Mouse (Mus musculus) layer of hippocampus, adult 18-20 months (tissue): ENCODE results near the gene Atp6v1b1. TPM values are rescaled to one million over a fixed set of nuclear protein-coding genes. Genes with fewer than 3 reads are reported as not detected.

ENCODE experiments used
- DNase-seq, 2 experiments: peaks; one replicate each; pipeline ENCODE4 v3.0.0; 2022; ENCODE audit warnings: low spot score in 2 of 2
- long read RNA-seq: library from polyadenylated mRNA; stranded (forward); transcript quantifications from one replicate; pipeline ENCODE4 v2.0.0, GENCODE M21; 2021
- total RNA-seq, 2 experiments: library from RNA; stranded (reverse); gene quantifications; 2 replicates each; pipeline ENCODE4 v1.2.3; 2021

Gene Atp6v1b1
- under 1 TPM; 0.20 to 0.37 TPM for total RNA-seq
- long read RNA-seq = 0 reads

DNA sequence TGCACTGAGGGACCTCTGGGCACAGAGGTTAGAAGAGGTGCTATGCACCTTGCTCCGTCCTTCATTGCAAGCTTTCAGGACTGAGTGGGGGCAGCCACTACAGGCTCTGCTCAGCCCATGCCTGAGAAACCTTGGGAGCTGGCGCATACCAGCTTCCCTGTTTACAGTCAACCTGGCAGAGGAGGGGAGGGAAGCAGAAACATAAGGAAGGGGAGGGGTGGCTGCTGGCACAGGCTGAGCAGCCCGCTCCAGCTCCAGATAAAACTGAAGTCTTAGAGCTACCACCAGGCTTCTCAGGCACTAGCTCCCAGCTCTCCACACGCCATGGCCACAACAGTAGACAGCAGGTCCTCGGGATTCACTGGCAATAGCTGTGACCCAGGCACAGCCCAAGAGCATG, at the start of gene Atp6v1b1:
TSS of gene Atp6v1b1 (plus strand) at position 230 of the 400 bp plus-strand sequence.
- no peak for DNase-seq

DNA sequence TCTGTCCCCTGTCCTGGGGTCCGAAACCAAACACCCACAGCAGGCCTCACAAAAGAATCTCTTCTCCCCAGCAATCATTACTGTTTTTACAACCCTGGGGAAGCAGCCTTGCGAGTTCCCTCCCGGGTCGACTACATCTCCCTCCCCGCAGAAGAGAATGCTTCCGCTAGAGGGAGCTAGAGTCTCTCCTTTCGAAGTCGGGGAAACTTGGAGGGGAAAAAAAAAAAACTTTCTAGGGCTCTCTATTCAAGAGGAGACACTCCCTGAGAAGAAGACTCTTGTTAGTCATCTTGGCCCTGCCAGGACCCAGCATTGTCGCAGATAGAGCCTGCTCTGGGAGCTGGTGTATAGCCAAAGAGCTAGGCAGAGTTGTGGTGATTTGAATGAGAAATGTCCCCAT, 49.0 kb upstream of the Atp6v1b1 start:
- peak in 1 of 2 experiments; percentile 50 for DNase-seq

DNA sequence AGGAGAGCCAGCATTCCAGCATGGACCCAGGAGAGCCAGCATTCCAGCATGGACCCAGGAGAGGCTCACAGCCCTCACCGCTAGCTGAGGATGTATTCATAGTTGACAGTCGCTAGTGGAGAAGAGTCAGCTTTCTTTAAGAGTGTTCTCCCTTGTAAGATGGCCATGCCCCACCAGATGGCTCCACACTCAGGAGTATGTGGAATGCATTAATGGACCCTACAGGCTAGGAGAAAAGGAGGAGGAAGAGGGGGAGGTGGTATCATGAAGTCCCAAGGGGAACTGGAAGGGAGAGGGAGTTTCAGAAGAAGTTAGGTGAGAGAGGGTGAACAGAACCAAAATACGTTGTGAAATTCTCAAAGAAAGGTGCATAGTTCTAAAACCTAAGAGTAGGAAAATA, 47.1 kb upstream of the Atp6v1b1 start:
- no peak for DNase-seq

DNA sequence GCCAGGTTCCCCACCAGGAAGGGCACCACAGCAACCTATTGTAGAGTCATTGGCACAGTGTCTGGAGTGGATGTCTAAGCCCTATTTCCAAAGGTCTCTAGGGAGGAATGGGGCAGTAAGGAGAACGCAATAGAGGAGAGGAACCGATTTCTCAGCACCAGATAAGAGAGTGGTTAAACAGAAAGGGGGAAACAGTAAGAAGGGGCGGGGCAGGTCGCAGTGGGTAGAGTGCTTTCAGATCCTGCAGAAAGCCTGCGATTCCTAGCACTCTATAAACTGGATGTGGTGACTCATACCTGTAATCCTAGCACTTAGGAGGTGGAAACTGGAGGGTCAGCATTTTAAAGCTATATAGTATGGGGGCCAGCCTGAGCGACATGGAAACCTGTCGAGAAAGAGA, 46.1 kb upstream of the Atp6v1b1 start:
- DNase-seq = no peak

DNA sequence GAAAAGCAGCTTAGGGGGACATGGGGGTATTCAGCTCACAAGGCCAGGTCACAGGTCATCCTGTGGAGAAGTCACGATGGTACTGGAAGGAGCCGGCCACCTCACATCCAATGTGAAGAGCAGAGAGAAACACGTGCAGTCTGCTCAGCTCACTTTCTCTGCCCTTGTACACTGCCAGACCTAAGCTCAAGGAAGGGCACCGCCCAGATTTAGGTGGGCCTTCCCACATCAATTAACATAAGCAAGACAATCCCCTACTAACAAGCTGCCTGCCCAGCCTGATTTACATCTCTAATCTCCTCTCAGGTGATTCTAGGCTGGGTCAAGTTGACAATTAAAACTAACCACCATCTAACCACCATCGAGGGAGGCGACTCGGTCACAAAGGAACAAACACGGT, 44.9 kb upstream of the Atp6v1b1 start:
- no peak for DNase-seq

DNA sequence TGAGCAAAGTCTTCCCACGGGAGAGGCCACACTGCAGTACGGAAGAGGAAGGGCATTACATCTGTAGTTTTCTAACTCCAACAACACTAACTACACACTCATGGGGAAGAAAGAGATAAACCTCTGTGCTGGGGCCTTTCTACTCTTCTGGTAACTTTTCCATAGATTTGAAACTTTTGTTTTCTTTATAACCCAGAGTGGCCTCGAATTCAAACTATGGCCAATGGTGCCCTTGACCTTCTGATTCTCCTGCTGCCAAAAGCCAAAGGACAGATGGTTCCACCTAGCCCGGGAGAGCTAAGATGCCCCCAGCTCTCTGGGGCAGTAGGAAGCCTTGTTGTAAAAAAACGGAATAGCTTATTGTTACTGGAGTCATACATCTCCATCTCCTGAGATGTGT, 42.8 kb upstream of the Atp6v1b1 start:
- DNase-seq = no peak

DNA sequence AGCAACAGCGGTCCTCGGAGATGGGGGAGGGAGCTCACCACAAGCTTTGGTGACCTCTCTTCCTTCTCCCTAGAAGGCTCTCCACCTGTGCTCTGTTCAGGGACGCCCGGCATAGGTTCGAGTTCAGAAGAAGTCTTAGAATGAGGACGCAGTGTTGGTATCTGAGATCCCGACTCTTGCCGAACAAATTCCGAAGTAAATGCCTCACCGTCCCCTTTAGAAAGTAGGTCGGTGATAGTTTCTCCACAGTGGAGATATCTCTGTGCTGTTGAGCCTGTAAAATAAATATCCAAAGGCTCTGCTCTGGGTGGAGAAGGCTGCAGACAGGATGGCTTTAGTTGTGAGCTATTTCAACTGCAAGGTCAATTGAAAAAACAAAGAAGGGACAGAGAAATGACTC, 41.8 kb upstream of the Atp6v1b1 start:
- DNase-seq = no peak

DNA sequence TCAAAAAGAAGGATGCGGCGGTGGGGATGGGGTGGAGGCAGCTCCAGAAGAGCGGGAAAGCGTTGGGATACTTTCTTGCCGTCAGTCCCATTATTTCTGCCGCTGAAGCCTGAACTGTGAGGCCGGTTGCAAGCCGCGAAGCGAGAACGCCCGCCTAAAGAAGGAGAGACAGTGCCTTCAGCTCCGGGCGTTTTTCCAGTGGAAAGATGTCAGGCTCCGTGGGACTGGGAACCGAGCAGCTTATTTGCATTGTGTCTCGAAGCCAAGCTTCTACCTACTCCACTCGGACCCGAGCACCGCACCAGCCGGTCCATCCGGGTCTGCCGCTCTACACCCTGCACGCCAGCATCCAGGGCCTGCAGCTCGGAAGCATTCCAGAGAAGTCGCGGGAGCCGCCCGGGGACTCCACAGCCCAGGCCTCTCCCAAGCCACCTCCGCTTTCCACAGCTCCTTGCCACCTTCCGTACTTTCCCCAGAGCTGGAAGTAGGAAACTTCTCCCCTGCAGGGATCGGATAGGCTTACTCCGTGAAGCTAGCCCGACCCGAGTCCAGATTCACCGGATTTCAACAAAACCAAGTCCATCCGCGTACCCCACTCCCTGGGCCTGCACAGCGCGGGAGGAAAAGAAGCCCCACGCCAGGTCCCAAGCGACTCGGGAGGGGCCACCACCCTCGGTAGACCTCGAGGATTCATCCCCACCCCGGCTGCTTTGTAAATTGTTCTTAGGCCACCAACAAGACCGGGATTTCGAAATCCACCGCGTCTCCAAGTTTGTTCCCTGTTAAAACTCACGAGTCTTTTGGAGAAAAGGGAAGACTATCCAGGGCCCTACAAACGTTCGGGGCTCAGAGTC, 40.4 kb upstream of the Atp6v1b1 start:
- DNase-seq = no peak

DNA sequence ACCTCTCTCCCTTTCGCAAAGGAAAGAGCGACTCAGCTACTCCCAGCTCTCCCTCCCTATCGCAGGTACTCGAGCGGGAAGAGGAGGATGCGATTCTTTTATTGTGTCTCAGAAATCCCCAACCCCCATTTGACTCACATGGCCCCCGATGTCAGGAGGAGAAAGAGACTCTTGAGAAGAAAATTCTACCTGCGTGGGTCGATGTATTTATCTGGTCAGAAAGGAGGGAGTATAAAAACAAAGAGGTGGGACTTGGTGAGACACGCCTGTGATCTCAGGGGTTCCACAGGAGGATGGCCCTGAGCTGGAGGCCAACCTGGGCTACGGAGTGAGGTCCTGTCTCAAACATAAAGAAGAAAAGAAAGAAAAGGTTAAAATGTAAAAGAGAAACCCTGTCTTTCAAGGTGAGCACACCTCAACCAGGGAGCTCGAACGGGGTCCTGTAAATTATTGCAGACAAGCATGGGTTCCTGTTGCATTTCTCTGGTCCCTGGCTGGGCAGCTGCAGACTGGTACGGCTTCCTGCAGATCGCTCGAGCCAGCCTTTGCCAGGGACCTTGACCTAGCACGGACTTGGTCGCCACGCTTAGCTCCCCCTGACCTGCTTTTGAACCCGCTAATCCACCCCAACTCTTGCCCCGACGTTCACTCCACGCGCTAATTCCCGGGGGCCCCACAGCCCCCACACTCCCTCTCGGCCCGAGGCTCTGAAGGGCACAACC, 39.6 kb upstream of the Atp6v1b1 start:
- no peak for DNase-seq

DNA sequence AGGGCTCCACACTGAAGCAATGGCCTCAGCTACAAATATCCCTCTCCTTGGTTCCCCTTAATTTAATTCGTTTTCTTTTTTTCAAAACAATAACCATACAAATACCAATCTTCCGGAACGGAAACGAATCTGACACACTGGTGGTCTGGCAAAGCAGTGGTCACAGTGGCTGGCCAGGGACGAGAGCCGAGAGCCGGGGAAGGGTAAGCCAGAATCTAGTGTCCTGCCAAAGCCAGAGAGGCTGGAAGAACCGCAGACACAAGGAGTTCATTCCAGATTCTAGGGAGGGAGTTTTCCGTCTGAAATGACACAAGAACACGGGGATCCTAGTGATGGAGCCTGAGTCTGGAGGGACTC, 39.1 kb upstream of the Atp6v1b1 start:
- no peak for DNase-seq

DNA sequence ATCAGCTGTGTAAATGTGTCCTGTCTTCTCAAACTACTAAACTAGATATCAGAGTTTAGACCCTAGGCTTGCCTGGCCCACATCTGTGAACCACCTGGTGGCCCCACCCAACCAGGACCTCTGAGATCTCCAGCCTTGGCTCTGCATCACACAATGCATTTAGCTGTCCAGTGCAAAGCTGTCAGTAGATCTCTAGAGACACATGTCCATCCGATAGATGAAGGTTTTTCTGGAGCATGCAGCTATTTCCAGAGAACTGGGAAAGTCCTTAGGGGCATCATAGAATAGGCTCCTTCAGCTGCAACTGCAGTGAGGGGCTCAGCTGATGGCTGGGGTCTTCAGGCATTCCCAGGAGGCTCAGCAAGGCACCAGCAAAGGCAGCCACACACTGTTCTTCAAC, 38.5 kb upstream of the Atp6v1b1 start:
- no peak for DNase-seq

DNA sequence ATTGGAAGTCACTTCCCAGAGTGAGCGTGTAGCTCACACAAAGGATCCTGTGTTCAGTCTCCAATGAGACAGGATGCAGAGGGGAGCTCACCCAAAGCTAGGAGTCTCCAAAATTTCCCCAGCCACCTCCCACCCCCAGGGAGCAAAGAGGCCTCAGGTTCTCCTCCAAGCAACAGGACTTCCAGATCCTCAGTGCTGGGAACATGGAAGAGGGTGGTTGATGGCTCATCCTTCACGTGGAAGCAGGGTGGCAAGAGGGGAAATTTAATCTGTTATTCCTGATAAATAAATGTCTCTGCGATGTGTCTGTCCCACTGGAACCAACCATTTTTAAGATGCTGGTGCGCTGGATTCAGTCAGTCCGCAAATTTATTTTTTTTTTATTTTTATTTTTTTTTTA, 38.1 kb upstream of the Atp6v1b1 start:
- DNase-seq = no peak

DNA sequence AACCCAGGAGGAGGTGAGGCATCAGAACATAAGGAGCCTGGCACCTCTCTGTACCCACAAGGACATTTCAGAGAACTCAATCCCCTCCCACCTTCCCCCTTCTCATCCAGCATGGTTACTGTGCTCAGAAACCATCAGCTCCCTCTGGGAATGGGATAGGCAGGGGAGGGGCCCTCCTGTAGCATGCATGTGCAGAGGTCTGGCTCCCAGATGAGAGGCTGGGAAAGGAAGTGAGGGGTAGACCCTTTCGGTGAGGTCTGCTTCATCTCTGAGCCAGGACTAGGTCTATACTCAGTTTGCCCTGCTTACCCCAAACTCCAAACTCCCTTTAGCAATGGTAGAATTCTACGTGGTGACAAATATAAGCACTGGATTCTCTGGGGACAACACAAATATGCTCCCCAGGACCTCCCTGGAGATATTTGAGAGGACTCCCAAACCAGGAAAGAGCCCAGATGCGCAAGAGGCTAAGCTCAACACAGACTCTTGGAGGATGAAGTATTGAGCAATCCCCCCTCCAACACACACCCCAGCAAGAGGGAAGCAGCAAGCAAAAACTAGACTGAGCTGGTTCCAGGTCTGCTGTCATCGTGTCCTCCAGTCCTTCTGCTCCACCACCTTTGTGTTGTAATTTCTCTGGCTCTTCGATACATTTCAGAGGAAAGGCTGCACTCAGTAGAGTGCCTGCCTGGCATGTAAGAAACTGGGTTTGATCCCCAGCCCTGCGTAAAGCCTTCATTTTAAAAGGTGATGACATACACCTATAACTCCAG, 34.9 kb upstream of the Atp6v1b1 start:
- no peak for DNase-seq

DNA sequence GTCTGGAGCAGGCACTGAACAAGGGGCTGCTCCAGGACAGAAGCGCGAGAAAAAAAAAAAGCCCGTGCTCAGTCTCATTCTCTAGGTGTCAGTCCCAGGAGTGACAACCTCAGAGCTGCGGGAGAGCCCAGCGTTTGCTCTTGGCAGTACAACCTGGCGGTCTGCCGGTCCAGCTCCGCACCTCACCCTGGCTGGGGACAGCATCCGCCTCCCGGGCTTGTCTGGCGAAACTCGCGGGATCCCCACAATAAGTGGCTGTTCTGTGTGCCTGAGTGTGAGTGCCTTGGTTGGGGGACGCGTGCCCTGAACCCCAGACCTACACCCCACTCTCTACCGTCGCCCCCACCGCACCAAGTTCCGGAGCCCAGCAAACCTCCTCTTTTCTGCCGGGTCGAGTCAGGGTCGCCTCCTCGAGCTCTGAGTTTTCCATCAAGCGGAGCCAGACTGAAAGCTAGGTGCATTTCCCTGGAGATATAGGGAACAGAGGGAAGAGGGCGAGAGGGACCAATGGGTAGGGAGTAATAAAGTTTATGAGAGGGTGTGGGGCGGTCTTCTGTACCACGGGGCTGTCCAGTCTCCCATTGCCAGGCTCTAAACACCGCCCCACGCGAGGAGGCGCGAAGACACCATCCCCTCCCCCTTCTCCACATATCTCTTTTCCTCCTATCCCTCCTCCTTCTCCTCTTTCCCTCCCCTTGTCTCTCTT, 32.3 kb upstream of the Atp6v1b1 start:
- no peak for DNase-seq

DNA sequence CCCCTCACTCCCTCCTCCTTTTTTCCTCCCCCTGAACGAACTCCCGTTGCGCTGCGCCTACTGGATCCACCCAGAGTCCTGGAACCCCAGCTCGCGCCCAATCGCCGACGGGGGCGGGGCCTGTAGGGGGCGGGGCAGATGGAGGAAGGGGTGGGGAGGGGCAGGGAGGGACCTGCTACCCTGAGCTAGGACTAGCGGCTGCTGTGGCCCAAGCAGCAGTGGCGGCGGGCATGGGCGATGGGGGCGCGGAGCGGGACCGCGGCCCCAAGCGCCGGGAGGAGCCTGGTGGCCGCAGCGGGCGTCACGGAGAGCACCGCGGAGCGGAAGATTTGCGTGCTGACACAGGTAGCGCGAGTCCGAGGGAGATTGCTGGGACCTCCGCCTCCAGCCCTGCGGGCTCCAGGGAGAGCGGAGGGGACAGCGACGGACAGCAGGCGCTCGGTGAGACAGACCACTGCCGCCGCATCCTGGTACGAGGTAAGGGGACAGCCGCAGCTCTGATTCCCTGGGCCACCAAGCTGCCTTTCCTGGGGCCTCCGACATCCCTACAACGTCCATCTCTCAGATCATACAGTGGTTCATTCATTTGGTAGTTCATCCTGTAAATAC, 31.6 kb upstream of the Atp6v1b1 start, which contains the start of gene Vax2:
TSS of gene Vax2 (plus strand) at position 198 of the 609 bp plus-strand sequence.
- no peak for DNase-seq

DNA sequence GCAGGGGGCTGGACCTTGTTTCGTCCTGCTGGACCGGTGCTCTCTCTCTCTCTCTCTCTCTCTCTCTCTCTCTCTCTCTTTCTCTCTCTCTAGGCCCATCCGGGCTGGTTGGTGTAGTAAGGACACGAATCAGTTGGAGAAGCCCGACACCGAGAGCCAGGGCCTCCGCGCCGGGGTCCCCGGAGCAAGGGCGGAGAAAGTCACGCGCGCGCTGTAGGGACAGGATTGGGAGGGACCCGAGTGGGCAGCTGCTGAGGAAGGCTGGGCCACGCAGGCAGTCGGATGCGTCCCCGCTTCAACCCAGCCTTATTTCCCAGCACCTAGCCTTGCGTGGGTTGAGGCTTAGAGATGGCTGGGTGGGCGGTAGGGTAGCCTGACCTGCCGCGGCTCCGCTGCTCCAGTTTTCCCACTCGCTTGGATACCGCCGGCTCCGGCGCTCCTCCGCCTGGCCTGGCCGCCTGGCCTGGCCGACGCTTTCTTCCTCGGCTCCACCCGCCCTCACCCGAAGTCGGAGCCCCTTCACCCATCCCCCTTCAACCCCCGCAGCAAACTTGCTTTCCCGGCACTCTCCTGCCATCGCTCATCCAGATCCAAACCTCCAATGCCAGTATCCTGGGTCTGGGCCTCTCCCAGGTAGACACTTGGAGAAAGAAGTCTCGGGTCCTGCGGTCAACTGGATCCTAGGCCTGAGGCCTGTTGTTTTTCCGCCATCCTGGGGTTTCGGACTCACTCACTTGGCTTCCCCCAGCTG, 30.9 kb upstream of the Atp6v1b1 start:
- no peak for DNase-seq

DNA sequence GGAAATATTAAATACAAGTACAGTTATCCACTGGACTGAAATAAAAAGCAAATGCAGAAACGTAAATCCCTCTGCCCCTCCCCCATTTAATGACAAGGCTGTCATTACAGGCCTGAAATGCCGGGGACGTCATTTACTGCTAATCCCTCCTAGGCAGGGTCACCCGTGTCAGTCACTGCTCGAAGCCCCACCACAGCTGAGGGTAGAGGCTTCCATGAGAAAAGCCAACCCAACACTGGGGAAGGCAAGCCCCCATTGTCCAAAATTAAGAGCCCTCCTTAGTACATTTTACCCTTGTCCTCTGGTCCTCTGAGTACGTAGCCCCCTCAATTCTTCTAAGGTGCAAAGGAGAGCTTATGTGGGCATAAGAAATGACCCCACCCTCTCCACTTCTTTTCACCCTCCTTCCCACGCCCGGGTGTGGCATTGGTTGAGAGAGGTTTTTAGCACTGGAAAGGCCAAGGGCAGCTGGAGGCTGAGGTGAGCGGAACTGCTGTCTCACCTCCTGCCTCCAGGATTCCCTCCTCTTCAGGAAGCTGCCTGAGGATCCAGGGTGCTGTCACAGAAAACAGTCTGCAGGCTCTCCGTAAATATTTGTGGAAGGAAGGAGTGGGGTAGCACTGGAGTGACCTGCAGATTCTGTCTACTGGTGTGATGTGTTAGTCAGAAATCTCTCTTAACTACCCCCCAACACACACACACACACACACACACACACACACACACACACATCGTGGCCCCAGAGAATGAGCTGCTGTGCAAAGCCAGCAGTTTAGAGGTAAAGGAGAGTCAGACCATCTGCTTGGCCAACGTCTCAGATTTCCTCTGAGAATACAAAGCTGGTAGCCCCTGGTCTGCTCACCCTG, 29.3 kb upstream of the Atp6v1b1 start:
- no peak for DNase-seq

DNA sequence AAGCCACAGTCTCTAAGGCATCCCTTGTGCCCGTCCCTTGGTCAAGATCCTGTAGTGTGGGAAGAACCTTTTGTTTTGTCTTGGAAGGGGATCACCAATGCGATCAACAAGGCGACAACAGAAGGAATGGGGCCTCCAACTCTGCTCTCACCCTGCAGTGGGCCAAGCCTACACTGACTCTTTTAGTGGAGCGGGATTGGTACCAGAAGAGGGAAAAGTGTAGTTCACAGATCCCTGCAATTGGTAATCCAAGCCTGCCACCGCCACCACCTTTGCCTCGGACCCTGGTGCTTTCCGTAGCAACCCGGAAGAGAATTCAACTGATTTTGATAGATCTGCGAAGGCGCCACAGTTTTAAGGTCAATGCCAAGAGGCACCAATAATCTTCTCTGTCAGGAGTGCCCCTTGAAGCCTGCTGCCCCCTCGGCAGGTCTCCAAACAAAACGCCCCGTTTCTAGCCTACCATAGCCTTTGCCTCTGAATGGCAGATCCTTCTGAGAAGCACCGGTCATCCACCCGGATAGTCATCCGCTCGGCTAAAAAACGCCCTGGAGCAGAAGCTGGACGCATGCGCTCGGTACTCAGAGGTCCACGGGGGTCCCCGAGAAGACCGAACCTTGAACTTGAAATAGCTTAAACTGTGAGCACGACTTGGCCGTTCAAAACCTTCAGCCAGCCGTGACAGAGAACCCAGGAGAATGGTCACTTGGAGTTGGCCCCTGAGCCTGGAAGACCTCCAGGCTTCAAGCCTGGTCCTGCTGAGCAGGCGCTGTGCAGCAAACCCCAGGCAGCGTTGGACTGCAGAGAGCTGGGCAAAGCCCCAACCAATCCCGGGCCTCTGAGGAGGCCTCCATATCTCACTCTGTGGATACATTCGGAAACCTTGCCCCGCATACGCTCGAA, 28.3 kb upstream of the Atp6v1b1 start:
- DNase-seq = no peak
